Mouse (Mus musculus): ENCODE measurements around the gene Rmnd5b.
"Not testable (repeated sequence)": the region's sequence is repeated elsewhere in the genome, so short reads cannot be mapped to it uniquely, and the experiment has no call there.

The Rmnd5b gene

GRCm38 (mm10) chr11:51649111-51649888 is 13.6 kb upstream of the Rmnd5b start:
- no peak for DNase-seq (ENCODE audit: low spot score in 2 of 2)

GRCm38 (mm10) chr11:51648566-51648965 is 12.9 kb upstream of the Rmnd5b start:
- no peak for DNase-seq (ENCODE audit: low spot score in 2 of 2)

- DNase-seq (ENCODE audit: low spot score in 2 of 2): no peak
These were observed 11.3 kb upstream of the Rmnd5b start for GRCm38 (mm10) chr11:51646751-51647667.

- DNase-seq (ENCODE audit: low spot score in 2 of 2): no peak
These were observed 10.5 kb upstream of the Rmnd5b start for GRCm38 (mm10) chr11:51646245-51646644.

- peak; percentile 39 to 69 for DNase-seq (ENCODE audit: low spot score in 2 of 2)
These were observed 9.6 kb upstream of the Rmnd5b start for GRCm38 (mm10) chr11:51645293-51645692.

- DNase-seq (ENCODE audit: low spot score in 2 of 2): peak in 1 of 2 experiments; percentile 17
These were observed 8.5 kb upstream of the Rmnd5b start for GRCm38 (mm10) chr11:51644217-51644616.

GRCm38 (mm10) chr11:51643761-51644160 is 8.1 kb upstream of the Rmnd5b start:
- peak; percentile 38 to 66 for DNase-seq (ENCODE audit: low spot score in 2 of 2)

GRCm38 (mm10) chr11:51643202-51643601 is 7.5 kb upstream of the Rmnd5b start:
- DNase-seq (ENCODE audit: low spot score in 2 of 2): no peak

- DNase-seq (ENCODE audit: low spot score in 2 of 2): peak in 1 of 2 experiments; percentile 34
These were observed 5.1 kb upstream of the Rmnd5b start for GRCm38 (mm10) chr11:51640748-51641147.

GRCm38 (mm10) chr11:51638497-51638896 is 2.8 kb upstream of the Rmnd5b start:
- DNase-seq (ENCODE audit: low spot score in 2 of 2): no peak

- peak in 1 of 2 experiments; percentile 27 for DNase-seq (ENCODE audit: low spot score in 2 of 2)
These were observed 2.3 kb upstream of the Rmnd5b start for GRCm38 (mm10) chr11:51637971-51638414.

GRCm38 (mm10) chr11:51636323-51636684 is 608 bp upstream of the Rmnd5b start:
- DNase-seq (ENCODE audit: low spot score in 2 of 2): peak in 1 of 2 experiments; percentile 47

GRCm38 (mm10) chr11:51635127-51635524 is 570 bp downstream of the Rmnd5b start:
- no peak for DNase-seq (ENCODE audit: low spot score in 2 of 2)

GRCm38 (mm10) chr11:51633721-51634120 is 2.0 kb downstream of the Rmnd5b start:
- DNase-seq (ENCODE audit: low spot score in 2 of 2): no peak

GRCm38 (mm10) chr11:51633200-51633599 is 2.5 kb downstream of the Rmnd5b start:
- not testable (repeated sequence) for DNase-seq (ENCODE audit: low spot score in 2 of 2)

GRCm38 (mm10) chr11:51632130-51632753 is 3.5 kb downstream of the Rmnd5b start:
- DNase-seq (ENCODE audit: low spot score in 2 of 2): no peak

GRCm38 (mm10) chr11:51629651-51630314 is 5.9 kb downstream of the Rmnd5b start:
- no peak for DNase-seq (ENCODE audit: low spot score in 2 of 2)

GRCm38 (mm10) chr11:51627907-51628306 is 7.8 kb downstream of the Rmnd5b start:
- DNase-seq (ENCODE audit: low spot score in 2 of 2): no peak

- no peak for DNase-seq (ENCODE audit: low spot score in 2 of 2)
These were observed 8.3 kb downstream of the Rmnd5b start for GRCm38 (mm10) chr11:51627425-51627824.

- DNase-seq (ENCODE audit: low spot score in 2 of 2): no peak
These were observed 10.4 kb downstream of the Rmnd5b start for GRCm38 (mm10) chr11:51625187-51625820.

GRCm38 (mm10) chr11:51622971-51623491 is 12.7 kb downstream of the Rmnd5b start:
- DNase-seq (ENCODE audit: low spot score in 2 of 2): no peak
